Mouse (Mus musculus) adrenal gland, postnatal 25 days (tissue): Measurements from ENCODE around the gene Pawr. TPM values are rescaled to one million over a fixed set of nuclear protein-coding genes. Genes with fewer than 3 reads are reported as not detected.
"Not testable (repeated sequence)": the region's sequence is repeated elsewhere in the genome, so short reads cannot be mapped to it uniquely, and the experiment has no call there.

ENCODE experiments used
- DNase-seq: peaks from one replicate; pipeline ENCODE4 v3.0.0; 2021; ENCODE audit warnings: mixed read lengths
- total RNA-seq: library from RNA; stranded (reverse); gene quantifications from 2 replicates; pipeline ENCODE4 v1.2.3, GENCODE M21; 2021

The Pawr gene
- total RNA-seq, 1 experiment from 2014 or later, result 12.3 TPM

- no peak for DNase-seq
Observed at GRCm38 (mm10) chr10:108392151-108392550, 60.2 kb downstream of the Pawr start.

GRCm38 (mm10) chr10:108394306-108394705 is 62.4 kb downstream of the Pawr start:
- DNase-seq, result no peak

DNA sequence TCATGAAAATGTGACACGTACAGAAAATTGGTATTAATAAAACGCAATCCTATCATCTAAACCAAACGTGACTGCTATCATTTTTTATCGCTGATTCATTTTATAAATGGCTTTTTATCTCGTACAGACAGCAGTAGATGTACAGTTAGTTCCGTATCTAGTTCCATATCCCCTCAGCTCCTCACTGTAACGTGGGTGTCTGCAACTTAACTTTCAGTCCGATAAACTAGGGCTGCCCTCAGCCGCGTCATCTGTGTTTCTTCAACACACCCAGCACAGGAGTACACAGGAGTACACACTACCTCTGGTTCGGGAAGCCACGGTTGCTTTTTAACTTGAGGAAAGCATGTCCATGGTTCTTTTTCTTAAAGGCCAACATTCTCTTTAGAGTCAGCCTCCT is 63.3 kb downstream of the Pawr start:
- DNase-seq, result no peak

GRCm38 (mm10) chr10:108395647-108396046 is 63.7 kb downstream of the Pawr start:
- no peak for DNase-seq

- no peak for DNase-seq
Observed at GRCm38 (mm10) chr10:108402751-108403150, 70.8 kb downstream of the Pawr start.

DNA sequence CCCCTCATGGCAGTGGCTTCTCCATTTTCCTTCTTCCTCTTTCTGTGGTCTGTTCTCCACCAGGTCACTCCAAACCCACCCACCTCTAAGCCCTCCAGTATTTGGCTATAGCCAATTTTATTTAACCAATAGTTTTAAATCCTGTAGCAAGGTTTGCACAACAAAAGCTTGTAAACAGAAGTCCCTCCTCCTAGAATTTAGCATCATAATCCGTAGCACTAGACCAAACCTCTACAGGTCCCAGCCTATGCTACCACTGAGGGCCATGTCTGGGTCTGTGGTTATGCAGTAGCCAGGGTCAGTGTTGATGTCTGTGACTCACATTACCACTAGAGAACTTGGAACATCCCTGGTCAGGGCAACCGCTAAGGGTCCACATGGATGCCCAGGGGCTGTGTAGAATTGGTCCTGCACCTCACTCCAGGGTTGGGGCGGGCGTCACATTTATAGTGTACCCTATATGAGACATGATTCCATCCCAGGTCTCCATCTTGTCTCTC is 71.5 kb downstream of the Pawr start:
- DNase-seq, result no peak

GRCm38 (mm10) chr10:108404087-108404486 is 72.2 kb downstream of the Pawr start:
- no peak for DNase-seq

- no peak for DNase-seq
Observed at GRCm38 (mm10) chr10:108405076-108405475, 73.2 kb downstream of the Pawr start.

GRCm38 (mm10) chr10:108405931-108406330 is 74.0 kb downstream of the Pawr start:
- DNase-seq, result no peak

GRCm38 (mm10) chr10:108406798-108407754 is 75.2 kb downstream of the Pawr start:
- no peak for DNase-seq

DNA sequence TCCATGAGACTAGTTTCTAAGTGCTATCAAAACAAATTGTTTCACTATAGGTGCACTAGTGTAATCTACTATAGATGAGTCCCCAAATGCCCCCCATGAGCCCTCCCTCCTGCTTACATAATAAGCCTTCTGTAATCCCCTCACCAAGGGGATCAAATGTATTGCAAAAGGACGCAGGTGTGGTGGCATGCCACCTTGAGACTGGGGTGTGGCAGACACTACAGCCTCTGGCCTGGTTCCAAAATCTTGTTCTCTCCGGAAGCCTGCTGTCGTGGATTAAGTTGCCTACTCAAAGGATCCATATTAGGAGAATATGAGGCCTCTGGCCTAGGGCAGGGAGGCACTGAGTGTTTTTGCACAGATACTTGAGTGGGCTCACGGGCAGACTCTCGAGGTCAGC is 76.1 kb downstream of the Pawr start:
- no peak for DNase-seq

DNA sequence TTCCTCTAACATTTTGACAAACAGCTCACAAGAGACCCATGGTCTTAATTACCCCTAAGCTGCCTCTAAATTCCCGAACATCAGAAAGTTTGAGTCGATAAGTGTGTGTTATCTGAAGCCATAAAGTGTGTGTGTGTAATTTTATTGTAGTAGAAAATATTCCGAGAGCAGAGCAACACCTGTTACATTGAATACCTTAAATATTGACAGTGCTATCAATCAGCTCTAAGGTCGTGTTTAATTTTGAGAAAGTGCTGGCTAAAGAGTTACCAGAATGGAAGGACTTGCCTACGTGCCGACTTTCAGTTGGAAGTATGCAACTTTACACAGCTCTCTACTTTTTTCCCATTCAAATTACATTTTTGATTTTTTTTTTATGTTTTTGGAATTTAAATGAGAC is 76.5 kb downstream of the Pawr start:
- no peak for DNase-seq

DNA sequence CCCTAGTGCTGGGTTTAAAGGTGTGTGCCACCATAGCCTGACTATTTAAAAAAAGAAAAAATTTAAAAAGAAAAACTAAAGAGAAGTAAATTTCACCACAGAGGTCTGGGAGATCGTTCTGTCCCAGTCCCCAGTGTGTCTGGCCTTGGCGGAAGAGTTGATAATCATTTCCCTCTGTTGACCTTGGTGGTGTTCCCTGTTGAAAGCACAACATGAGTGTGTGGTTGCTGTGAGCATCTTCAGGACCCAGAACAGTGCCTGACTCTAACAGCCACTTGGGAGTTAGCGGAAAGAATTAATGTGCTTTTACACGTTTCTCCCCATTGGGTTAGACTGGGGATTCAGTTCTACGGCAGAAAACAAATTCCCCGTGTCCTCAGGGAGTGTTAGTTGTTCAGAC is 77.1 kb downstream of the Pawr start:
- no peak for DNase-seq

GRCm38 (mm10) chr10:108409529-108409928 is 77.6 kb downstream of the Pawr start:
- no peak for DNase-seq

GRCm38 (mm10) chr10:108414936-108415635 is 83.2 kb downstream of the Pawr start:
- no peak for DNase-seq

- no peak for DNase-seq
Observed at GRCm38 (mm10) chr10:108417448-108417847, 85.5 kb downstream of the Pawr start.

DNA sequence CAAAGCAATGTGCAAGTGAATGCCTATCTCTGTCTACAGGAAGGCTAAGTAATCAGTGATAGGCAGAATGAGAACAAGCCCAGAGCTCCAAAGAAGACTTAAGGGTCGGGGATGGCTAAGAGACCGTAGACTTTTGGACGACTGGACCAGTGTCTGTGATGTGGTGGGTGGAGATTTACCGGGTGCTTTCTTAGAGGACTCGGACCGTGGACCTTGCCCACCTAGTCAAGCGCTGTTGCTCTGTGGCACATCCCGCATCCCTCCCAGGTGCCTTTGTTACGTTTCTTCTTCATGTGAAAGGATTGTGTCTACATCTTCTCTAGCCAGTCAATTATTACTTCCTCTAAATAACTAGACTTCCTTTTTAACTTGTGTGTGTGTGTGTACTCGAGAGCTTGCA is 98.6 kb downstream of the Pawr start:
- no peak for DNase-seq

- no peak for DNase-seq
Observed at GRCm38 (mm10) chr10:108432194-108432593, 100.3 kb downstream of the Pawr start.

DNA sequence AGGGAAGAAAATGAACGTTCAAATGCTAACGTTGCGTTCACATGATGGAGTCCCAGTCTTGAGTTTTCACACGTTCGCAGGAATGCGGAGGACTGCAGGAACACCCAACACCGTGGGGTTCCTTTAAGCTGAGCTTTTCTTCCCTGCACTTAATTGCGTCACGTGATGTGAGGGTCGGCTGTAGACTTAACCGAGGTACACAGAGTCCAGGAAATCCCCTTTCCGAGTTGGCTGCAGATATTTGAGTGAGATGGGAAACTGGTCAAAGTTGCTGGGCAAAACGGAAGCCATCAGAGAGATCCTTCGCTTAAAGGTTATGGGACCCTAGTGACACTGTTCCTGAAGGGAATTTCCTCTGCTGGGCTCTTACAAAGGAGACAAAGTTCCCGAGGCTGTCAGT is 102.1 kb downstream of the Pawr start:
- no peak for DNase-seq

GRCm38 (mm10) chr10:108435616-108436015 is 103.7 kb downstream of the Pawr start:
- DNase-seq, result no peak

DNA sequence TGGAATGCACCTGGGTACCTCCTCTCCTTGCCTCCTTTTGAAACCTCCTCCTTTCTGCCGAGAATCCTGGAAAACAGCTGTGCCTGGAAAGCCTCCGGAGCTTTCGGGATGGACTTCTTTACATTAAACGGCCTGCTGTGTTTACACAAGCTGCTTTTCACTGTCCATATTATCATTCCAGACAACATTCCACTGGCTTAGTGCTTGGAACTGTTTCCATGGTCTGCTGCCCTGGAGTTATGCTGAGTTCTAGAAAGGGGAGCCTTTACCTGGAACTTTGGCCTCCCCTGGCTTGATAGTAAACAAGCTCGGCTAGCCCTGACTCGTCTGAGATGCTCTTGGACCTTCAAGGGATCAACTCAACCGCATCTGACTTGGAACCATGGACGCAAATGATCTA is 104.4 kb downstream of the Pawr start:
- no peak for DNase-seq

- DNase-seq, result not testable (repeated sequence)
Observed at GRCm38 (mm10) chr10:108440251-108440650, 108.3 kb downstream of the Pawr start.
